ENCODE assay signal across 23 mouse cellular contexts in genomic region chr19:15827120-15827989, GRCm38 (mm10).
DNase-seq lines count a peak whose midpoint lies in the region; ATAC-seq and TF ChIP-seq lines count a peak whose summit lies in the region.
"Had no signal": no experiment of that assay in that cellular context is flagged by ENCODE, and none has a peak within 500 bp of the region (broad histone marks: within the 10 kb centered on the region; RNA-seq: fewer than 3 reads in every experiment).

No protein-coding gene starts in this region.

- no peak for TF ChIP-seq EP300 in lung, postnatal 0 days (IDR thresholded peaks at IDR 0.05)

- no peak overlapping the region for H3K27ac ChIP-seq in lung, postnatal 0 days (ENCODE audit: low read length)
- H3K27ac ChIP-seq: intestine, embryonic 15.5 days; left cerebral cortex, adult 2 months; midbrain, embryonic 12.5 days had no signal

- ATAC-seq in lung, postnatal 0 days = no peak
- ATAC-seq: activated CD4-positive, CD25-positive, alpha-beta regulatory T cell, adult 4 months; intestine, embryonic 15.5 days; Patski had no signal

- H3K9ac ChIP-seq in lung, postnatal 0 days (replicated peaks; ENCODE audit: low read depth) = no peak overlapping the region
- H3K9ac ChIP-seq: heart, embryonic 12.5 days; intestine, embryonic 15.5 days; midbrain, embryonic 12.5 days had no signal

- no peaks in the 10 kb centered on the region for H3K27me3 ChIP-seq in lung, postnatal 0 days (replicated peaks; ENCODE audit: insufficient read depth, low read length)
- H3K27me3 ChIP-seq: heart, embryonic 12.5 days; intestine, embryonic 15.5 days had no signal

- no peak for TF ChIP-seq CTCF in lung, postnatal 0 days (IDR thresholded peaks at IDR 0.05)

- WGBS in lung, postnatal 0 days = 87% methylated on average over 9 of the region's 9 CpGs

- no peaks in the 10 kb centered on the region; the same call in 1 of the 2 replicates for H3K4me1 ChIP-seq in lung, postnatal 0 days (ENCODE audit: insufficient read depth, low read depth, low read length)
- H3K4me1 ChIP-seq: heart, embryonic 12.5 days; midbrain, embryonic 12.5 days had no signal

- peak; percentile 58 for DNase-seq in heart, adult 11 months
- DNase-seq in heart, adult 18-20 months = no peak
- DNase-seq in embryo, embryonic 10.5 days (ENCODE audit: low spot score) = peak; percentile 54
- DNase-seq in forelimb bud, embryonic 11.5 days (ENCODE audit: low read depth, low spot score) = peak; percentile 87
- peak; percentile 72 for DNase-seq in mesoderm, embryonic 11.5 days (ENCODE audit: low read depth, low spot score)
- no peak for DNase-seq in spleen, adult 12 weeks (ENCODE audit: low spot score)
- DNase-seq in lung, postnatal 0 days (ENCODE audit: low spot score) = no peak
- no peak for DNase-seq in cerebellum, postnatal 10 days
- DNase-seq: adrenal gland, postnatal 25 days; cerebellum, adult 2 months; gastrocnemius, postnatal 25 days; heart, postnatal 36 days; kidney, postnatal 14 days; lung, adult 2 months; lung, postnatal 4 days; right cerebral cortex, postnatal 14 days; thymus, postnatal 4 days had no signal

- no peak overlapping the region for H3K4me2 ChIP-seq in lung, postnatal 0 days (replicated peaks; ENCODE audit: low read depth, low read length)
- H3K4me2 ChIP-seq: heart, embryonic 12.5 days; intestine, embryonic 15.5 days; midbrain, embryonic 12.5 days had no signal

- H3K36me3 ChIP-seq in lung, postnatal 0 days (ENCODE audit: insufficient read depth, low read length) = no peaks in the 10 kb centered on the region
- H3K36me3 ChIP-seq: heart, embryonic 12.5 days; intestine, embryonic 15.5 days; midbrain, embryonic 12.5 days had no signal

- no peak overlapping the region for H3K4me3 ChIP-seq in lung, postnatal 0 days (ENCODE audit: low read depth, low read length)
- H3K4me3 ChIP-seq: heart, embryonic 12.5 days; intestine, embryonic 15.5 days; left cerebral cortex, adult 2 months; midbrain, embryonic 12.5 days had no signal

- no peaks in the 10 kb centered on the region for H3K9me3 ChIP-seq in lung, postnatal 0 days (ENCODE audit: low read length)
- H3K9me3 ChIP-seq: heart, embryonic 12.5 days; intestine, embryonic 15.5 days; midbrain, embryonic 12.5 days had no signal

Comparison
In these comparisons a context has a peak if more than half of its experiments do, and no peak if none do; other contexts are left out.
1. DNase-seq: peak in heart, adult 11 months (single experiment), embryo, embryonic 10.5 days (single experiment), forelimb bud, embryonic 11.5 days (single experiment) and mesoderm, embryonic 11.5 days (single experiment); none in heart, adult 18-20 months (0 of 2), spleen, adult 12 weeks (single experiment), lung, postnatal 0 days (single experiment) and cerebellum, postnatal 10 days (0 of 2).